Mouse (Mus musculus) brain, embryonic 18.5 days (tissue): ENCODE data around the gene Bcam.
A peak's percentile ranks its signal among the peaks of the same experiment; 100 is the strongest.

ENCODE experiments used
- DNase-seq: peaks from one replicate; pipeline ENCODE4 v3.0.0-alpha.2; 2012; ENCODE audit warnings: low read depth, low spot score

The Bcam gene

GRCm38 (mm10) chr7:19754065-19754464 is 16.8 kb downstream of the Bcam start:
- DNase-seq: no peak

- no peak for DNase-seq
These were observed 17.2 kb downstream of the Bcam start for GRCm38 (mm10) chr7:19753587-19753986.

DNA sequence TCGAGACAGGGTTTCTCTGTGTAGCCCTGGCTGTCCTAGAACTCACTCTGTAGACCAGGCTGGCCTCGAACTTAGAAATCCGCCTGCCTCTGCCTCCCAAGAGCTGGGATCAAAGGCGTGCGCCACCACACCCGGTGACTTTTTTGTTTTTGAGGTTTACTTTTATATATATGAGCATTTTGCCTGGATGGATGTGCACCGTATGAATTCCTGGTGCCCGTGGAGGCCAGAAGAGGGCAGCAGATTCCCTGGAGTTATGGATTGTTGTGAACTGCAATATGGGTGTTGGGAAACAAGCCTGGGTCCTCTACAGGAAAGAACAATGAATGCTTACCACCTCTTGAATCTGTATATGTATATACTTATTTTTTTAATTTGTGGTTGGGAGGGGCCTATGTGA is 18.2 kb downstream of the Bcam start:
- no peak for DNase-seq

DNA sequence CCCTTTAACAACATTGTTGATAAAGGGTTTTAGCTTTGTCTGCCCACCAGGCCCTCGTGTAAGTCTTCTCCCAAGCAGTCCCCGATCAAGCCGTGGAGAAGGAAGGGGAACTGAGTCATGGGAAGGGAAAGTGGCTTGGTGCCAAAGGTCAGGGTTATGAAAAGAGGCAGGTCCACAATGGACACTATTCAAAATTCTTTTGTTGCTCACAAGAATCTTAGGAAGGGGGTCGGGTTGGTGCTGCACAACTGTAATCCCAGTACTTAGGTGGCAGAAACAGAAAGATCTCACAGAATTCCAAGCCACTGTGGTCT is 19.8 kb downstream of the Bcam start:
- no peak for DNase-seq

DNA sequence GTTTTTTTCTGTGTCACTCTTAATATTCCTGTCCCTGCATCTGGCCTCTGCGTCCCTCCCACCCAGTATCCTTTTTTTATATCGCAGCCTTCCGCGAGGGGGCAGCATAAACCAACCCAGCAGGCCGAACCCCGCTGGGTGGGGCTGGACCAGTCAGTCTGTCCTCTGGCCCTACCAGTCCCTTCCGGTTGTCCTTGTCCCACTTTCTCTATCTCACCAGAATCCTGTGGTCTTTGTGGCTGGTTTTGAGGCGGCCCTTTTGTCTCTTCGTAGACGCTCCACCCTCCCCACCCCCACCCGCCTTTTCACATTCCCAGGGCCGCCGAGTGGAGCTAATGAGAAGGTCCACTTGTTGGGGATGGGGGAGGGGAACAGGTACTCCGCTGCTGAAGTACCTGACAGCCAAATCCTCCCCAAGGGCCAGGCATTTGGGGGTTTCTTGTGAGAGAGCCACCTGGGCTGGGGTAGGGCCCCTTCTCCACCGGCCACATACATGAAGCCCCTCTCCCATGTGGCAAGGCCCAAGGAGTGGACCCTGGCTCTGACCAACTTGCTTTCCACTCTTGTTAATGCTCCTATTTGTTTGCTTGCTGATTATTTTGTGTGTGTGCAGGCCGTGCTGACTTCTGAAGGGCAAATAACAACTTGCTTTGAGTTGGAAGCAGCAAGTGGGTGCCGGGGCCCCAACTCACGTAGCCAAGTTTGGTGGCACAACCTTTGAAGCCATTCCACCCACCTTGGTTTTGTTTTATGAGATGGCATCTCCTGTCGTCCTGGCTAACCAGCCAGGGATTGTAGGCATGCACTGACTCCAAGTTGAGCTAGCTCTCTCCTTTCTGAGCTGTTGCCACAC is 20.4 kb downstream of the Bcam start, which contains the start of gene Nectin2:
TSS of gene Nectin2 (minus strand) at position 267 of the 853 bp plus-strand sequence.
- DNase-seq: peak; percentile 65

- peak; percentile 91 for DNase-seq
These were observed 21.2 kb downstream of the Bcam start for GRCm38 (mm10) chr7:19749389-19750216.

DNA sequence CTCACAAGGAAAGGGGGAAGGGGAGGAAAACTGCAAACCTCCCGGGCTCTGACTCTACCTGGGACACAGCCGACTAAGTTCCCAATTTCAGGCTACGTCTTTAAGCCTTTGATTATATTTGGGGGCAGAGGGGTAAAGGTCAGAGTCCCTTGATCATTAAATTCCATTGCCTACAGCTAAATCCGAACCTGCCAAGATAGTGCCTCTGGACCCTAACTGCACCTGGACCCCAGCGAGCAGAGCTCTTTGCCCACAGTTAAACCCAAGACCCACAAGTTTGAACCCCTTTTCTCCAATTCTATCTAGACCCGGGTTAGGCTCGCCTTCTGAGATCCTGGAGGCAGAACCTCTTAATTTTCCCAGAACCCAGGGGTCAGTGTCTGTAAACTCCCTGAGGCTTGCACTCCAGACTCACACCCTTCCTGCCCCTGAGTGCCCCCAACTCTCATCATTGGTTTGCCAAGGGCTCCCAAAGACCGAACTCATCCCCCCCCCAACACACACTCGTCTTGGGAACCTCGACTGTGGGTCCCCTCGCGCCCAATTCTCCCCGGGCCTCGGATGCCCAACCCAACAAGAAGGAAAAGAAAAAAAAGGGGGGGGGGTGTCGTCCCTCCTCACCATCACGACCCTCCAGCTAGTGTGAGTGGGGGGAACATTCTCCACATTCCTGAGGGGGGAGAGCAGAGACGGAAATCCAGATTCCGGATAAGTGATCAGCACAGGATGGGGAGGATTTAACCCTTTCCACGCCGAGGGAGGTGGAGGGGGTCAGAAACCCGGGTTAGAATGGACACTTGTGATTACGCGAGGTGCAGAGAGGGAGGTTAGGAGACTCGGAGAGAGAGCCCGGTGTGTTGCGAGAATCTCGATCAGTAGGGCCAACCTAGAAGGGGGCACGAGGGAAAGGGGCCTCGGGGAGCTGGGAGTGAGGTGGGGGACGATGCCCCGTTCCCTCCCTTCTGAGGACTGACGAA is 22.3 kb downstream of the Bcam start:
- no peak for DNase-seq

DNA sequence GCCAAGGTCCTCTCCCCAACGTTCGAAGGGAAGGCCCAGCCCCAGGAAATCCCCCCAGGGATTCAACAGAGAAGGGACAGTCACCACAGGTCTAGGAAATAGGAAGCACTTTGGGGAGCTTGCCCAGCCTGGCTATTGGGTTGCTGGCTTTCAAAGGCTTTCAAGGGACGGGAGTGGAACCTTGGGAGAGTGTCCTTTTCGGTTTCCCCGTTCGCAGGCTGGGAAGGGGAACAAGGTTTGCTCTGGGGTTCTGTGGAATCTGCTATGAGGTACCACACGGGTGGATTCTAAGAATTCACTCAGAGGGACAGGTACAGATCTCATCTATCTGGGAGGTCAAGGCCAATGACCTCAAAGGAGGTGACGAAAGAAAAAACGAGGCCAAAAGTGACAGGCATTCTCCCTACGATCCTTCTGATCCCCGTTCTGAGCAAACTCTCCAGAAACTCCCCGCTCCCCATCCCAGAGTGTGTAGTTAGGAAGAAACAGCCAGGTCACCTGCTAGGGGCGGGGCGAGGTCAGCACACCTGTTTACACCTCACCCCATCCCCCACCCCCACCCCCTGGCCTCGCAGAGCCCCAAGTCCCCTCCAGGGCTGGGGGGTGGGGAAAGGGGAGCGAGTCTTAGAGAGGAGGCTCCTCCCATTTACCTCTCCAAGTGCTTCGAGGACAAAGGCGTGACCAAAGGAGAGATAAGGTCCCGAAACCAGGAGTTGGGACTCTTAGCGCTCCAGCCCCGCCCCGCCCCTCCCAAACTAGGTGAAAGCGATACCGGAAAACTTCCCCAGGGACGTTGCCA is 23.2 kb downstream of the Bcam start:
- no peak for DNase-seq

DNA sequence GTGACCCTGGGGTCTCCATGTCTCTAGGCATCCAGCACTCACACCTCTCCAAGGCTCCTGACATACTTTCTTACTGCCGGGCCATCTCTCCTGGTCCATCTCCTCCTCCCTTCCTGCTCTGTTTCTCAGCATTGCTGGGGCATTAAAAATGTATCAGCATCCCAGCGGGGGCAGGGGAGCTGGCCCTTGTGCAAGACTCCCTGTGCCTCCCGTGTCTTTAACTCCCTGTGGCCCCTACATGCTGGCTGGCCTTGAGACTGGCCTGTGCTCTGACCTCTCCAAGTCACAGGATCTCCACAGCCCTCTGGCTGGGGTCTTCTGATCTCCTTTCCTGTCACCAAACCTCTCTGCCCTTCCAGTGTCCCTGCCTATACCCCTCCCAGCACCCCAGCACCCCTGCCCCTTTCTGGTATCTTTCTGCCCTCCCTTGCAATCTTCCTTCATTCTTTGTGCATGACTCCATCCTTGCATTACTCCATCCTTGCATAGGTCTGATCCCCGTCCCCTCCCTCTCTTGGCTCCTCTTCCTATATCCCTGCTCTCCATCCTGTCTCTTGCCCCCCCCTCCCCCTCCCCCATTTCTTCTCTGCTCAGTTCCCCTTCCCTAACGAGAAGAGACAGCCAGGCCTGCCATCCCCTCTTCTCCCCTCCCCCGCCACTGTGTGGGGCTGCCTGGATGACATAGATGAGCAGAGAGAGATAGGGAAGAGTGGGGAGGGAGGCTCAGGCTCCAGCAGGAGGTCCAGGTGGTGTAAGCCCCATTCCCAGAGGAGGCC is 24.2 kb downstream of the Bcam start:
- no peak for DNase-seq

GRCm38 (mm10) chr7:19745971-19746370 is 24.8 kb downstream of the Bcam start:
- DNase-seq: no peak

GRCm38 (mm10) chr7:19744590-19745385 is 26.0 kb downstream of the Bcam start:
- no peak for DNase-seq

DNA sequence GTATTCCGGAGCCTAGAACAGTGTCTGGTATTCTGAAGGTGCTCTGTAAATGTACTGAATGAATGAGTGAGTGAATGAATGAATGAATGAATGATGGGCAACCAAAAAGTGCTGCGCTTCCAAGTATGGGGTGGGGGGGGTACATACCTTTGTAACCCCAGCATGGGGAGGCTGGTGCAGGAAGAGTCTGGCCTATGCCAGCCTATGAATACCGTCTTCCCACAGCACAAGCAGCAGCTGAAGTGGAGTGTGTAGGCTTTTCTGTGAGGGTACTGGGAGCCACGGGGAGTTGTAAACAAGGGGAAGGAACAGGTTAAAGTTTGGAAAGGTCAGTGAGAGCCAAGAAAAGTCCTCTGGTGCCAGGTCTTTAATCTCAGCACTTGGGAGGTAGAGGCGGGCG is 27.0 kb downstream of the Bcam start:
- DNase-seq: no peak

DNA sequence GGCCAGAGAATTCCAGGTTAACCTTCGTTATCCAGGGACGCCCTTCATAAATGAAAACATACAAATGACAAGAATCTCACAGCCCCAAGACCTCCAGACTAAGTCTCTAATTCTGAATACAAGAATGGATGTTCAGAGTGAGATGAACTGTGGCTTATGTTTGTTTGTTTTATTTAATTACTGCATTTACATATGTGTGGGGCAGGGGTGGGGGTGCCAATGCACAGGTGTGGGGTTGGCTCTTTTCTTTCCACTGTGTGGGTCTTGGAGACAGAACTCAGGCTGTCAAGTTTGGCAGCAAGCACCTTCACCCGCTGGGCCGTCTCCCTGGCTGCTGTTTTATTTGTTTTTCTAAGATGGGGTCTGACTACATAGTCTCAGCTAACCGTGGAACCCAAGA is 28.3 kb downstream of the Bcam start:
- DNase-seq: no peak

DNA sequence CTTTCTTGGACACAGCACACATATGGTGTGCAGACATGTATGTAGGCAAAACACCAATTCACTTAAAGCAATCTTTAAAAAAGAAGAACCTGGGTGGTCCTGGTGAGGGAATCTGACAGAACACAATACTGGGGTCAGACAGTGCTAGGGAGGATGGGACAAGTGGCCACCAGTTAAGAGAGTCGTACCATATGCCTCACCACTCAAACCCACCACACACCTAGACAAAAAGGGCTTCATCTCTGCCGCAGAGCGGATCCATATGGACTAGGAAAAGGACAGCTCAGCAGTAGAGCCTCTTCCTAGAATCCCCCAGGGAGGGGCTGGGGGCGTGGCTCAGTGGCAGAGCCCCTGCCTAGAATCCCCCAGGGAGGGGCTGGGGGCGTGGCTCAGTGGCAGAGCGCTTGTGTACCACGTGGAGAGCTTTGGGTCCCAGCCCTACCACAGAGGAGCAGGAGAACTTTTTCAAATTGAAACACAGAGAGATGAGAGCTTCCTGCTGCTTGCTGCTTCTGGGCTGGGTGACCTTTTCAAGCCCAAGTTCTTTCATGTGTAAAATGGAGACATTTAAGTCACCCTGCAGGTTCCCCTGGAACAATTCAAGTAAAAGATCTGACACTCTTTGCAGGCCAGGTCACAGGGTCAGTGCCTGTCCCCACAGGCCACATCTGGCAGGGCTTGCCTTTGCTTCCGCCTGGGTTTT is 29.3 kb downstream of the Bcam start:
- no peak for DNase-seq

GRCm38 (mm10) chr7:19740269-19740668 is 30.5 kb downstream of the Bcam start:
- DNase-seq: no peak

- DNase-seq: no peak
These were observed 32.0 kb downstream of the Bcam start for GRCm38 (mm10) chr7:19738771-19739170.

GRCm38 (mm10) chr7:19736389-19737057 is 34.3 kb downstream of the Bcam start:
- no peak for DNase-seq

GRCm38 (mm10) chr7:19734178-19734666 is 36.6 kb downstream of the Bcam start:
- no peak for DNase-seq
